Mouse (Mus musculus) forebrain, embryonic 13.5 days (tissue): ENCODE data around the gene Bcap29. TPM values are rescaled to one million over a fixed set of nuclear protein-coding genes. Genes with fewer than 3 reads are reported as not detected.
"Not testable (repeated sequence)": the region's sequence is repeated elsewhere in the genome, so short reads cannot be mapped to it uniquely, and the experiment has no call there.

Experiments
- ATAC-seq: fragments of 200-750 bp; cut with Nextera tagmentation; 2 replicates; pipeline ENCODE4 v1.8.0; 2017
- H3K27ac ChIP-seq: fragments of 300-500 bp; sonication (generic); 2 replicates; pipeline ENCODE4 v1.5.1; 2015; ENCODE audit warnings: inconsistent platforms, mild to moderate bottlenecking, moderate library complexity
- H3K27me3 ChIP-seq: fragments of 300-500 bp; sonication (generic); 2 replicates; pipeline ENCODE4 v1.6.1; 2015; ENCODE audit warnings: mild to moderate bottlenecking, inconsistent platforms
- H3K36me3 ChIP-seq: fragments of 300-500 bp; sonication (generic); 2 replicates; pipeline ENCODE4 v1.6.1; 2015; ENCODE audit warnings: mild to moderate bottlenecking, inconsistent platforms; ENCODE audit not compliant: poor library complexity, severe bottlenecking
- H3K4me1 ChIP-seq: fragments of 300-500 bp; sonication (generic); 2 replicates; pipeline ENCODE4 v1.6.1; 2015; ENCODE audit warnings: inconsistent platforms
- H3K4me2 ChIP-seq: fragments of 300-500 bp; sonication (generic); 2 replicates; pipeline ENCODE4 v1.6.1; 2015; ENCODE audit warnings: inconsistent platforms, mild to moderate bottlenecking, moderate library complexity
- H3K4me3 ChIP-seq: fragments of 300-500 bp; sonication (generic); 2 replicates; pipeline ENCODE4 v1.5.1; 2015; ENCODE audit warnings: mild to moderate bottlenecking, inconsistent platforms
- H3K9ac ChIP-seq: fragments of 300-500 bp; sonication (generic); 2 replicates; pipeline ENCODE4 v1.6.1; 2015; ENCODE audit warnings: mild to moderate bottlenecking, inconsistent platforms
- H3K9me3 ChIP-seq: fragments of 300-500 bp; sonication (generic); replicated peaks from 2 replicates; pipeline ENCODE4 v1.6.1; 2016; ENCODE audit warnings: inconsistent platforms
- WGBS: fragments of 180-500 bp; shearing (Covaris S2); methylation state at CpG from one replicate; pipeline ENCODE4 v1.1.7; 2015; 5-methylcytosine and 5-hydroxymethylcytosine counted together
- polyA plus RNA-seq: library from polyadenylated mRNA; unstranded; fragments of >200 nt; fragmentation: Nextera tagmentation; extraction: Ambion mirVana; gene quantifications from 2 replicates; pipeline ENCODE4 v1.2.1, GENCODE M21; 2015

The Bcap29 gene
- polyA plus RNA-seq, 1 experiment from 2014 or later: 27.1 TPM

DNA sequence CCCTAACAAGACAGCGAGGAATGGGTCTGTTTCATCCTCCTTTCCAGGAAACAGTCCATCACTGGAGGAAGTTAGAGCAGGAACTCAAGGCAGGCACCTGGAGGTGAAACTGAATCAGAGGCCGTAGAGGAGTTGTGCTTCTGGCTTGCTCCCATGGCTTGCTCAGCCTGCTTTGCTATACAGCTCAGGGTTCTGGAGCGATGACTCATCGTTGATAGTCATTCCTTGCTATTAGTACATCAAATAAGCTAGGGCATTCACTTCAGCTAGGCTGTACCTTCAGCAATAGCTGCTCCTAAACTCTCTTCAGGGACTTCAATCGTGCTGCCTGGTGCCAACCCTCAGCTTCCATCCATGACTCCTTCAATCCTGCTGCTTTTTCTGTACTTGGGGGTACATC, 60.0 kb downstream of the Bcap29 start:
- Histone ChIP-seq H3K4me3 (no peak overlapping the region), H3K9ac (no peak overlapping the region), H3K4me2 (no peak overlapping the region), H3K9me3 (no peaks in the 10 kb centered on the region), H3K27me3 (no peaks in the 10 kb centered on the region), H3K27ac (no peak overlapping the region), H3K4me1 (no peaks in the 10 kb centered on the region), H3K36me3 (no peaks in the 10 kb centered on the region)
- ATAC-seq: no peak
- 89% methylated on average over 5 of the region's 5 CpGs for WGBS

DNA sequence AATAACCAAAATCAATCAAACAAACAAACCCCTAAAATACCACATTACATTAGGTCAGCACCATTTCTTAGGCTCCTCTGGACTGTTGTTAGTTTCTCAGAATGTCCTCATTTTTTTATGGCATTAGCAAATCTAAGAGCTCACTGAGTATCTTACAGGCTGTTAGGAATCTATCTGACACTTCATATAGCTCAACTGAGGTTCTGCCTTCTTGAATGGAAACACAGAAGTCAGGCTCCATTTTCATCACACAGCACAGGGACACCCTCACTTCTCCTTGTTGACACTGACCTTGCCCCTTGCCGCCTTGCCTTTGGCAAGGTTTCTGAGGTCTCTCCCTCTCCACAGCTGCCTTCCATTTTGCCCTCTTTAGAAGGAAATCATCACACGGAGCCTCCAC, 64.7 kb downstream of the Bcap29 start:
- no peak overlapping the region for H3K9ac ChIP-seq
- H3K4me2 ChIP-seq: no peak overlapping the region
- no peaks in the 10 kb centered on the region for H3K36me3 ChIP-seq
- H3K9me3 ChIP-seq: no peaks in the 10 kb centered on the region
- H3K4me3 ChIP-seq: no peak overlapping the region
- 59% methylated on average over 2 of the region's 2 CpGs for WGBS
- H3K27me3 ChIP-seq: no peaks in the 10 kb centered on the region
- no peaks in the 10 kb centered on the region for H3K4me1 ChIP-seq
- H3K27ac ChIP-seq: no peak overlapping the region
- ATAC-seq: no peak

DNA sequence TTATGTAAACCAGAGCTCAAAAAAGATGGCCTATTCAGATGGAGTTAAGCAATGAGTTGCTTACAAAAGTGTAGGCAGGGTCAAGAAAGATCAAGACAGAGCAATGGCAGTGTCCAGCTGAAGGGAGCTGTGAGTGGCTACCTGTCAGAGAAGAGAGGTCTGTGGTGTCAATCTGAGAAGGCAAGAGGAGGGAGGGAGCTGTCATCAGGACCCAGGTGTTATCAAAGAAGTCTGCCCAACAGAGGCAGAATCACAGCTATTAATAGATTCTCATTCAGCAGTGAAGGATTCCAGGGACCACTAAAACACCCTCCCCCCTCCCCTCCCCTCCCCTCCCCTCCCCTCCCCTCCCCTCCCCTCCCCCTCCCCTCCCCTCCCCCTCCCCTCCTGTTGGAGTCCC, 65.8 kb downstream of the Bcap29 start:
- Histone ChIP-seq H3K4me1 (no peaks in the 10 kb centered on the region), H3K27ac (no peak overlapping the region), H3K36me3 (no peaks in the 10 kb centered on the region), H3K4me2 (no peak overlapping the region), H3K9me3 (no peaks in the 10 kb centered on the region), H3K9ac (no peak overlapping the region), H3K27me3 (no peaks in the 10 kb centered on the region), H3K4me3 (no peak overlapping the region)
- ATAC-seq: no peak

DNA sequence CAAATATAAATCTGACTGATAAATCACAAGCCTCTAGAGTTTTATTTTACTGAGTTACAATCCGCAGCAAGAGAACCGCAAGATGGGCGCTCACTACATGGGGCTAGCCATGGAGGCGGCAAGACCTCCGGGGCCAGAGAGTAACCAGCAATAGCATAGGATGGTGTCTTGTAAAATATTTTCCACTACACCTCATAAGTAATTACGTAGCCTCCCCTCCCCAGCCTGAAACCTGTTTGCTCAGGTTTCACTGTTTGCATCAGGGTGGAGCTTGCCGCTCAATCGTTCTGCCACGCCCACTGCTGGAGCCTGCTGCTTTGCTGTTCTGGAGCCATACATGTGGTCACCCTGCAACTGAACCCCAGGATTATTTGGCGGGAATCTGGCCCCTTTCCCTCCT, 66.9 kb downstream of the Bcap29 start:
- H3K4me1 ChIP-seq, H3K9me3 ChIP-seq, H3K36me3 ChIP-seq, H3K27ac ChIP-seq, H3K27me3 ChIP-seq: not testable (repeated sequence)
- H3K4me3 ChIP-seq: peak overlapping the region; percentile 30
- H3K9ac ChIP-seq: peak overlapping the region; percentile 31; the same call in 1 of the 2 replicates
- peak overlapping the region; percentile 54 for H3K4me2 ChIP-seq
- peak; percentile 55; the same call in 1 of the 2 replicates for ATAC-seq
- 25% methylated on average over 10 of the region's 10 CpGs for WGBS

DNA sequence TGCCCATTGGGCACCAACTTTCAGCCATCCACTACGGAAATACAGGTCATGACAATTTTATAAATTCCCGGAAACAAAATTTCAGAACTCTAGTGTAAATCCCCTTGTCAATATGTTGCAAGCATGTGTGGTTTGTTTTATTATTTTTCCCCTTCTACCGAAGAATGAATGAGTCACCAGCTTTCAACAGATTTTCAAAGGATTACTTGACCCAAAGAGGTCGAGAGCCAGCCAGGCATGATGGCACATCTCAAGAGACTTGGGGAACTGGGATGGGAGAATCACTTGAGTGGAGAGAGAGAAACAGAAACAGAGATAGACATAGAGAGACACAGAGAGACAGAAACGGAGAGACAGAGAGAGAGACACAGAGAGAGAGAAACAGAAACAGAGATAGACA, 73.7 kb downstream of the Bcap29 start:
- Histone ChIP-seq H3K4me2 (no peak overlapping the region), H3K9me3 (no peaks in the 10 kb centered on the region), H3K27me3 (peaks cover 65% of the 10 kb centered on the region), H3K9ac (no peak overlapping the region), H3K36me3 (no peaks in the 10 kb centered on the region), H3K4me3 (no peak overlapping the region), H3K4me1 (peaks cover 13% of the 10 kb centered on the region), H3K27ac (no peak overlapping the region)
- 72% methylated on average over 5 of the region's 5 CpGs for WGBS
- no peak for ATAC-seq

DNA sequence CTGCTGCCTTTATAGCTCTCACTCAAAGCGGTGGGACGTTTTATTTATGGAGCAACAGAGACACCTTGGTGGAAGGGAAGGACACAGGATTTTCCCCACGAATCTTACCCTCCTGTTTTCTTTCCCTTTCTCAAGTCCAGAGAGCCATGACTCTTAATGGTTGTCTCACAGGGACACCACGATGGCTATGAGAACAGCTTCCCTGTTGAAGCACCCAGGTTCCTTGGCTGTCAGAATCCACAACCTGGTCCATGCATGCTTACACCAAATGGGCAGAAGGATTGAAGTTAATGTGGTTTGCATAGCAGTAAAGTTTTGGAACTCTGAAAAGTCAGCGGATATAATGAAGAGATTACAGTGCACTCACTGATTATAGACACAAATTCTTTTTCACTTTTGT, 74.5 kb downstream of the Bcap29 start:
- H3K36me3 ChIP-seq: no peaks in the 10 kb centered on the region
- H3K4me2 ChIP-seq: peak overlapping the region; percentile 93
- H3K9me3 ChIP-seq: no peaks in the 10 kb centered on the region
- 16% methylated on average over 5 of the region's 5 CpGs for WGBS
- H3K4me3 ChIP-seq: peak overlapping the region; percentile 52
- no peak overlapping the region for H3K9ac ChIP-seq
- no peak overlapping the region for H3K27ac ChIP-seq
- ATAC-seq: no peak
- H3K27me3 ChIP-seq: peaks cover 67% of the 10 kb centered on the region
- H3K4me1 ChIP-seq: peaks cover 13% of the 10 kb centered on the region

DNA sequence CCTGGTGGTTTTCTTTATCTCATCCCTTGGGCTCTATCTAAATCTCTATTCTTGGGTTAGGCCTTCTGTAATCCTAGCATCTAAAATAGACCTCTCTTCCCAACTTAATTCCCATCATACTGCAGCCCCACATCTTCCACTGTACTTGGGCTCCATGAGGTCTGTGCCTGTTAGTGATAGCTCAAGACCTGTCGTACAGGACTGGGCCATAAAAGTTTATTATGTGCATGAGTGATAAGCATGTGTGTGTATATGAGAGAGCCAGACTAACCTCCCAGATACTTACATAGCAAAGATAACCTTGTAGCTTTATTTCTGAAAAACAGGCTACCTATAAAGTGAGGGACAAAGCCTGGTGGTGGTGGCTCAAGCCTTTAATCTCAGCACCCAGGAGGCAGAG, 80.1 kb downstream of the Bcap29 start:
- Histone ChIP-seq H3K27me3 (peaks cover 35% of the 10 kb centered on the region), H3K27ac (no peak overlapping the region), H3K9ac (no peak overlapping the region), H3K4me3 (no peak overlapping the region), H3K9me3 (no peaks in the 10 kb centered on the region), H3K36me3 (no peaks in the 10 kb centered on the region), H3K4me2 (no peak overlapping the region), H3K4me1 (peaks cover 9% of the 10 kb centered on the region)
- no peak for ATAC-seq
- WGBS: 93% methylated on average over 1 of the region's 1 CpGs

DNA sequence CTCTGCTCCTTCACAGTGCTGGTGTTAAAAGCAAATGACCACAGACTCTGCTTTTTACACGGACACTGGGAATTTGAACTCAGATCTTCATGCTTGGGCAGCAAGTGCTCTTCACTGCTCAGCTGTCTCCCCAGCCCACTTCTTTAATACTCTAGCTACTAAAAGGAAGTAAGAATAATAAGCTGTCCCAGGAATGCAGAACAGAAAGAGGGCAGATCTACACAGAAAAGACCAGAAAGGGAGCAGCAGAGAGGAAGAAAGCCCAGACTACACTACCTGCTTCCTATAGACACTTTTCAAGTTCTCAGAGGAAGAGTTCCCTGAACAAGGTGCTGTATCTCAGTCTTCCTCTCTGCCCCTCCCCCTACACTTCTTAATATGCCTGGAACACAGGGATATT, 83.2 kb downstream of the Bcap29 start:
- H3K9me3 ChIP-seq: no peaks in the 10 kb centered on the region
- H3K9ac ChIP-seq: no peak overlapping the region
- H3K36me3 ChIP-seq: no peaks in the 10 kb centered on the region
- ATAC-seq: no peak
- H3K4me1 ChIP-seq: no peaks in the 10 kb centered on the region
- no peak overlapping the region for H3K27ac ChIP-seq
- H3K4me3 ChIP-seq: no peak overlapping the region
- 79% methylated on average over 1 of the region's 1 CpGs for WGBS
- H3K4me2 ChIP-seq: no peak overlapping the region
- peaks cover 10% of the 10 kb centered on the region for H3K27me3 ChIP-seq

DNA sequence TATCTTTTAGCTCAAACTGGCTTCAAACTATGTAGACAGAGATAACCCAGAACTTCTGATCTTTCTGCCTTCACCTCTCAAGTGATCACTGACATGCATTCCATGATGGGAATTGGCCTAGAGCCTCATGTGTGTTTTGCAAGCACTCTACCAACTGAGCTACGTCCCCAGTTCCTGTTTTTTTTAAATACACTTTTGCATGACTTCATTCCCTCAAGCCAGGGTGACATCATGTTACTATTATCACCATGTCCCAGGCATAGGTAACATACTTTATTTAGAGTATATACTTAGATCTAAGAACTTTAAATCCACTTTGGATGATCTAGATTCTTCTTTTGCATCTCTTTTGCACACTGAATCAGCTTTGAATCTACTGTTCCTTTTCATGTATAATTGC, 88.4 kb downstream of the Bcap29 start:
- H3K4me3 ChIP-seq: no peak overlapping the region
- H3K27me3 ChIP-seq: 0 out of 2 replicates have a peak, but pooled peaks cover under 1% of the 10 kb centered on the region
- H3K4me2 ChIP-seq: no peak overlapping the region
- no peaks in the 10 kb centered on the region for H3K4me1 ChIP-seq
- H3K27ac ChIP-seq: no peak overlapping the region
- no peak overlapping the region for H3K9ac ChIP-seq
- no peaks in the 10 kb centered on the region for H3K36me3 ChIP-seq
- WGBS: 67% methylated on average over 1 of the region's 1 CpGs
- ATAC-seq: no peak
- no peaks in the 10 kb centered on the region for H3K9me3 ChIP-seq

DNA sequence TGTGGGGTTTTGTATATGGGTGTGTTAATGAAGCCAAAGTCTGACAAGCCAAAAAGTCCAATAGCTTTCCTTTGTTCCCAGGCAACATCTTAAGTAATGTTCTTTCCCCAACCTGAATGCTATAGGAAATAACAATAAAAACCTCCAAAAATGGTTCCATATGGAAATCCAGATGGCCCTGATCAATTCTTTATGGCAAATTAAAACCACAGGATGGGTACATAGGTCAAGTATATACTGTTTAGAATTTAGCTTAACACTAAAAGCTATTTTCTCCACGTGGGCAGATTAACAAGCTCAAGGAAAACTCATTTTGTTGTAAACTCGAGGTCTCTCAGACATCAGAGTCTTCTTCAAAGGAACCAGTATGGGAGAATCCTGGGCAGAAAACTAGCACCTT, 89.2 kb downstream of the Bcap29 start:
- H3K9ac ChIP-seq: no peak overlapping the region
- H3K27me3 ChIP-seq: no peaks in the 10 kb centered on the region
- no peaks in the 10 kb centered on the region for H3K4me1 ChIP-seq
- ATAC-seq: no peak
- no peak overlapping the region for H3K27ac ChIP-seq
- no peaks in the 10 kb centered on the region for H3K9me3 ChIP-seq
- no peak overlapping the region for H3K4me3 ChIP-seq
- no peak overlapping the region for H3K4me2 ChIP-seq
- 57% methylated on average over 2 of the region's 2 CpGs for WGBS
- no peaks in the 10 kb centered on the region for H3K36me3 ChIP-seq

DNA sequence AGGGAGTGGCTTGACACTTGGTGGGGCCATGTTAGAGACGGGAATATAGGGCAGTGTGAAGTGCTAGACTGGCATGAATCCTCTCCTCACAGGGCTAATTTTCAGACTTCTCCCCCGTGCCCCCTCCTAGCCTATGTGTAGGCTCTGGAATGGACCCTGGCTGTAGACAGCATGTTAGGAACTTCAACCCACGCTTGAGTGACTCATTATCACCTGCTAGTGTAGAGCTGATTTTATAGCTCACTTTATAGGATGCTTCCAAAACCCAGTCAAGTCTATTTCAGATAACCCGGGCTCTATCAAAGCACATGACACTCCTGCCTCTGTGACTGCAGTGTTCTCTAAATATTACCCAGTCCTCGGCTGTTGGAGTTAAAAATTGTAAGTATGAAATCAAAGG, 92.9 kb downstream of the Bcap29 start:
- H3K4me2 ChIP-seq: no peak overlapping the region
- H3K9ac ChIP-seq: no peak overlapping the region
- H3K4me3 ChIP-seq: no peak overlapping the region
- no peaks in the 10 kb centered on the region for H3K27me3 ChIP-seq
- no peaks in the 10 kb centered on the region for H3K4me1 ChIP-seq
- no peak for ATAC-seq
- no peaks in the 10 kb centered on the region for H3K9me3 ChIP-seq
- 78% methylated on average over 5 of the region's 5 CpGs for WGBS
- no peaks in the 10 kb centered on the region for H3K36me3 ChIP-seq
- H3K27ac ChIP-seq: no peak overlapping the region
